Mouse (Mus musculus): ENCODE measurements around the gene Teddm2.
"Not testable (repeated sequence)": the region's sequence is repeated elsewhere in the genome, so short reads cannot be mapped to it uniquely, and the experiment has no call there.

Gene Teddm2

DNA sequence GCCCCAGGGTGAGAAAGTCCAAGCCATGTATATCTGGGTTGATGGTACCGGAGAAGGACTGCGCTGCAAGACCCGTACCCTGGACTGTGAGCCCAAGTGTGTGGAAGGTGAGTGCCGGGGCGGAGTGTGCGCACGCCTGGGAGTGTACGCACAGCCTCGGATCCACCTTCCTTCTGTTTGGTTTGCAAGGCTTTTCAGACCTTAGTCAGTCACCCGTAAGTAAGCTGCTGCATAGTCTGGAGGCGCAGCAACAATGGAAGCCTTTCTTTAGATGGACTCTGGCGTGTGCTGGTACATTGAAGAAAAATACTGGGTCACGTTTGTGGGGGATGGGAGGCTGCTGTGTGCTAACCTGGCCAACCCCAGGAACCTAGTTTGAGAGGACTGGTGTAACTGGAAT, 3.0 kb upstream of the Teddm2 start:
- DNase-seq, result no peak

DNA sequence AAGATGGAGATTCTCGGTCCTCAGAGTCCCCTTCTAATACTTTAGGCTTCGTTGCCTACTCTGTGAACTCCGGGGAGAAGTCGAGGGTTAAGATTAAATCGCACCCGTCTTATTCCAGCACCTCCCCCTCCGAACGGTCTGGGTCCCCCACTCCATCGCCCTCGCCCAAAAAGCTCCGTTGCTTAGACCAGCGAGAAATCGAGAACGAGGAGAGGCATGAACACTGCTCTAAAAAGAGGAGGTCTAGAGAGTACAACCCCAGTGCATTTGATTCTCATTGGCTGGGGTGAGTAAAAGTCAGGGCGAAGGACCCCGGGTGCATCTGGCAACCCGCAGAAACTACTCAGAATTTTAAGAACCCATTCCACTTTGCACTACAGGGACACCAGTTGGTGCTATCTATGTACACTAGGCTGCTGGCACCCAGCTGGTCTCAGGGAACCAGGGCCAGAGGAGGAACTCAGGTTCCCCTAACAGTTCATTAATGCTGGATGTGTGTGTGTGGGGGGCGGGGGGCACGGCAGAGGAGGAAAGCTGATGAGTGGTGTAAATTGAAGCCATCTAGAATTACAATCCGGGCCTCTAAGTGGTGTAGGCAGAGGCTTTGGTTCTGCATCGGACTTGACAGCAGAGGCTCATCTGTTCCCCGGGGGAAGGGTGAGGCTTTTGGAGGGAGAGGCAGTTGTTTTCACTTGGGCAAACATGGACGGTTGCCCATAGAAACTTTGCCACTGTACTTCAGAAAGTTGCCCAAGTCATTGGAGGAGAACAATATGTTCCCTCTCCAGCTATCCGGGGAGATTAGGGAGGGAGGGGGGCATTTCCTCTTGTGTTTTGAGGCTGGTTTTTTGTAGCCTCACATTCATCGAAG, 1.1 kb upstream of the Teddm2 start:
- DNase-seq, result peak; percentile 94

DNA sequence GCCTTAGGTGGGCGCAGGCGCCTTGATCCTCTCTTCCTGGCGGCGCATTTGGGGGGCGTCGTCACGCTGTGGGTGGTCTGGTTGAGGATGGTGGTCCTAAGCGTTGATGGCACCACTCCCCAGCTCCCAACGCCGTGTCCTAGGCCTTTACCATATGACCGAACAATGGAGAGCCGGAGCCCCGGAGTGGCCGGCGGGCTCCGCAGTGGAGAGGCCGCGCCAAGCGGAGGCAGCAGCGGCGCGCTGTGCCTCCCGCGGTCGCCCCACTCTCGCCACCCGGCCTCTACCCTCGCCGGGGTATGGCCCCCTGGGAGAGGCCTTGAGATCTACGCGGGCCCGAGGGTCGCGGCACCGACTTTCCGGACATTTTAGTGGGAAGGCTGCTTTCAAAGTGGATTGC, 353 bp upstream of the Teddm2 start:
- no peak for DNase-seq

DNA sequence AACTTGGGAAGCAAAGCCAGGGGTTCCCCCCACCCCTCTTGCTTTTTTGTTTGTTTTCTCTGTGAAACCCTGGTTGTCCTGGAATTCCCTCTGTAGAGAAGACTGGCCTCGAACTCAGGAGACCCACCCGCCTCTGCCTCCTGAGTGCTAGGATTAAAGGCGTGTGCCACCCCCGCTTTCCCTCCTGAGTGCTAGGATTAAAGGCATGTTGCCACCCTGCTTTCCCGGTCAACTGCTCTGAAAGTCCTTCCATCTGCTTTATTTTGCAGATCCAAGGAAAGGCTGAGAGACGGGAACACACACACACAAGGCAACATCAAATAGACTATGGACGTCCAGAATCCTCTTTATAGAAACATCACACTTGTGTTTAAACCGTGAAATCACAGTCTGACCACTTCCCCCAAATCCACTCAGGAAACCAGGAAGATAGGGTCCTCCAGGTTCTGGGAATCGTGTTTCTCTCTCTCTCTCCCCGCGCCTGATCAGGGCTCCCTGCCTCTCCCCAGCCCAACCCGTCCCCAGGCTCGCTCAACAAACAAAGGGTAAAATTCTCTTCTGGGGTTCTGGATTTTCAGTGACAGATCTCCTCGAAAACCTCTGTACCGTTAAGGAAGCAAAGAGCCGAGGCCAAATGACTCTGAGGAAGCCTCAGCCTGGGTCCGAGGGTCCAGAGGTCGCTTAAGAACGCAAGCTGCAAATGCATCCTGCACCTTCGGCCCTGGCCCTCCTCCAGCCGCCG, 868 bp downstream of the Teddm2 start:
- no peak for DNase-seq

DNA sequence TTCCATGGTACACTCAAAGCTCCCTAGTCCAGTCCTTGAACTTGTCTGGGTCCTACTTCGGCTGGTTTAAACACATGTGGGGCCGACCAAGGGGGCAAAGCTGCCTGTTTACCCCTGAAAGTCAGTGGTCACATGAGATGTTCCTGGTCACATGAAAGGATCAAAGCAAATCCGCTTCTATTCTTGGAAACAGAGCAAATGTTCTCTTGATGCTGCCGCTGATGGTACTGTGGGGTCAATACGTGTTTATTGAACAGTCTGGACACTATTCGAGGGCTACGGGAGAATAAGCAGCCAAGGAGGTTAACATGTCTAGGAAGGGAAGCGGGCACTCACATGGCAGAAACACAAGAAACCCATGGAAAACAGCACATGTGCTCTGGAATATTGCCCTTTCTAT, 2.8 kb downstream of the Teddm2 start:
- no peak for DNase-seq

DNA sequence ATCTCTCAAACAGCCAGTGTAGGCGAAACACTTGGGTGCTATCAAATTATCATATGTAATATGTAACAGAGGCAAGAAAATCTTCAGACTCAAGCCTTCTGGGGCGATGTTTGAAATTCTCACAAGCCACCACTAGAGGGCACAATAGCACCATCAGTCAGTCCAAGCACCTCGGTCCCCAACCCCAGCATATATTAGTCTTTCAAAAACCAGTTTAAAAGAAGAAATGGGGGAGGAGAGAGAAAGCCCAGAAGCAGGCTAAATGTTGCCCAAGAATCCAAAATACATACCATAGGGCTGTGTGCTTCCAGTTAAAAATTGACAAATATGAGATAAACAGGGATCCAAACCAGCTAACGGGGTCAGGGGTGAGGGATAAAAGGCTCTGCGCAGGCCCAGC, 5.0 kb downstream of the Teddm2 start:
- DNase-seq, result peak; percentile 86

DNA sequence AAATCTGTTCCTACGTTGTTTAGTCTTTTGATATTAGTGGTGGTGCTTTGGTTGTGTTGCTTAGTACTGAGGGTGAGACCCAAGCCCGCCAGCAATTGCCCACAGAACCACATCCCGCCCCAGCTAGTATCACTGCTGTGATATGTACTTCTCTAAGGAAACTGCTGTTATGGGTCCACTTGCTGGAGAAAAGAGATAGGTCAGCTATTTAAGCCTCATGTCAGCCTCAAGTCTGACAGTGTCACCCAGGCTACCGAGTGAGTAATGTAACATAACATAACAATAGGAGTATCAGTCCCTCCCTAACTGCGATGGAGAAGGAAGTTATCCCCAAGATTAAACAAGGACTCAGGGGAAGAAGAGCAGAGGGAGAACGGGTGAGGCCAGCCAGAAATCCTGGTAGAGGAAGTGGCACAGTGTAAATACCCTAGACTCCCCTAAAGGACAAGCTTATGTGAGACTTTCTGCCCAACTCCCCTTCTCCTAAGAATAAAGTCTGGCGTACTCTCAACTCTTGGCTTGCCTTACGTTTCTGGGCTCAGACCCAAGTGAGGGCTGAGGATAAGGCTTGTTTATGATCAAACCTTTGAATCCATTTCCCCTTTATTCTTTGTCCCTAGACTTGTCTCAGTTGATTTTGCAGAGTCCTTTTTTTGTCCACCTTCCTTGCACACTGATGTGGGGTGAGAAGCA, 5.7 kb downstream of the Teddm2 start:
- no peak for DNase-seq

DNA sequence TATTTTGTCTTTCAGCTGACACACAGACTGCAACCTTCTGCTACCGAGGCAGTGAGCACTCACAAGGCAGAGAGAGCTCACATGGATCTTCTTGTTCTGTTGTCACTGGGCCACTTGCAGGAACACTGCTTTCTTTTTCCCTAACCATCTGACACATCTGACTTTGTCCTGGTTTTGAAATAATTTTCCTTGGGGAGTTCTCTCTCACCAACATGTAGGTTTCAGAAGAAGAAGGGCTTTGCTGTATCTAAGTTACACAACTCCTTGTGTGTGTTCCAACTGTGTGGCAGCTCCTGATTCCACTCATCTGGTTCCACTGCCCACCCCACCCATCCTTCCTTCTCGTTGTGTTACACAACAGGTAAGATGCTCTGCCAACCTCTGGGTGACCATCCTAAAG, 6.3 kb downstream of the Teddm2 start:
- DNase-seq, result no peak

DNA sequence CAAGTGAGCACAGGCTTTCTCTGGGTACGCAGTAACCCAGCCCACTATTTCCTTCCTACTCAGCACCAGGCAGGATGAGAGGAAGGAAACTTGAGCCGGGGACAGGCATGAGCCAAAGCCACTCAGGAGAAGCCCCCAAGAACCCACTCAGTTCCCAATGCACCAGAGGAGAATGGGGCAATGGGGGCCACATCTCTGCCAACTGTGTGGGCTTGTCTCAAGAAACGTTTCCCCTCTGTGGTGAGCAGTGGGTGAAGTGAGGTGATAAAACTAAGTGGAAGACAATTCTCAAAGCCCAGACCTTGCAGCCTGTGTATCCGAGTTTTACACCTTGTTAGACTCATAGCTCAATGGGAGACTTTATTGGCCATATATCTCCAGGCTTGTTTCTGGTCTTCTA, 8.6 kb downstream of the Teddm2 start, which contains the start of gene Teddm1a:
Gene Teddm1a, plus strand, starts transcription at position 301 of the 400 bp plus-strand sequence.
- no peak for DNase-seq

DNA sequence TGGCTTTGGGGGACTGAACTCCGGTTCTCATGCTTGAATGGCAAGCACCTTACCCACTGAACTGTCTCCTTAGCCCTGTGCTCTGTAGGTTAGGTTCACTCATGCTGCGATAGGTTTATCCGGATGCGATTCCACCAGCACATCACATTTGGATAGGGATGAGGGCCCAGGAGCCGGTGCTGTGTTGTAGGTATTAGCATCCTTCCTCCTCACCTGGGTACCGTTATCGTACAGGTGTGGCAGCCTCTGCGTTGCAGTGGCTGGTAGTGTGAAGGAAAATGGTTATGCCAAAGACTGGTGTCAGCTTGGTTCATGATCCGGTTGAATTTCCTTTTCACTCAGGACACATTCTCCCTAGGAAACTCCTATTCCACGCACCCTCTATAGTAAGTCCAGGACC, 9.9 kb downstream of the Teddm2 start:
- no peak for DNase-seq

DNA sequence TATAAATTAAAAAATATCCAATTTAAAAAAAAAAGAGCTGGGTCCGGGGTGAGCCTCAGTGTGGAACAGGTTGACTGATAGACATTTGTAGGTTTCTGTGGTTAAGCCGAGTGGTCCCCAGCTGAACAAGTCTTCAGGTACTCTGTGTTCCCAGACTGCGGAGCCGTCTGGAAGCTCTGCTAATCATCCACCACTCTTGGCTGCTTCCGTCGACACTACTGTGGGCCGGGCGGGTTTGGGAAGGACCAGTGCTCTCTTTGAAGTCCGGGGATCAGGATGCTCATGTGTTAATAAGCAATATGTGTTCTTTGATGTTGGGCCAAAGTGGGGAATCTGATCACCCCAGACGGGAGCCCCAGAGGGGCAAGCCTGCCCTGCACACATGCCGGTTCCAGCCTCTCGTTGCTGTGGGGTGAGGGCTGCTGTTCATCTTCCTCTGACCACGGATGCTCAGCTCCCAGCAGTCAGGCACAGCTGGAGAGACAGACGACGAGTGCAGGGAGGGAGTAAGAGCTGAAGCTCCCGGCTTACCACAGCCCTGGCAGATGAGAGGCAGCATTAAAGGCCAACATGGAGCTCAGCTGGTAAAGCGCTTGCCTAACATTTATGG, 13.9 kb downstream of the Teddm2 start:
- DNase-seq, result no peak

DNA sequence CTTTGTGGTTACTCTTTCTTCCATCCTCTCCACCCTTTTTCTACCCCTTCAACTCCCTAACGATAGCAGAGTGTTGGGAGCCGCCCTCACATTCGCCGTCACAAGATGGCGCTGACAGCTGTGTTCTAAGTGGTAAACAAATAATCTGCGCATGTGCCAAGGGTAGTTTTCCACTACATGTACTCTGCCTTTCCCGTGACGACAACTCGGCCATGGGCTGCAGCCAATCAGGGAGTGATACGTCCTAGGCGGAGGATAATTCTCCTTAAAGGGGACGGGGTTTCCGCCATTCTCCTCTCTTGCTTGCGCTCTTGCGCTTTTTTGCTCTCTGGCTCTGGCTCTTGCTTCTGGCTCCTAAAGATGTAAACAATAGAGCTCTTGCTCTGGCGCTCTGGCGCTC, 19.6 kb downstream of the Teddm2 start:
- DNase-seq, result not testable (repeated sequence)

DNA sequence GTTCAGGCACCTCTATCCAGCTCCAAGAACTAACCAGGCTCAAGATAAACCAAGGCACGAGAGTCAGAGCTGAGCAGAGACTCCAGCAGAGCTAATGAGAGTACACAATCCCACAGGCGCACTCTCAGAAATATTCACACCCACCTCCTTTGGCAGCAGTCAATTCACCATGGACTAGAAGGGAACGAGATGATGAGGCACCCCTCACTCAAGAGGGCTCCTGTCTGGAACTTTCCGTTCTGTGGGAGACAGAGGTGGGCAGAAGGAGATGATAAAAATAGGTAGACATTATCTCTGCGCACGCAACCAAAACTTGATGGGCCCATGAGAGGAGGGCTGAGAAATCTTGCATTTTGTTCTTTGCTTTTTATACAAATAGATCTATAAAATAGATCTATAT, 26.0 kb downstream of the Teddm2 start, which contains the start of gene Teddm1b:
Gene Teddm1b, plus strand, starts transcription at position 301 of the 400 bp plus-strand sequence.
- DNase-seq, result no peak

DNA sequence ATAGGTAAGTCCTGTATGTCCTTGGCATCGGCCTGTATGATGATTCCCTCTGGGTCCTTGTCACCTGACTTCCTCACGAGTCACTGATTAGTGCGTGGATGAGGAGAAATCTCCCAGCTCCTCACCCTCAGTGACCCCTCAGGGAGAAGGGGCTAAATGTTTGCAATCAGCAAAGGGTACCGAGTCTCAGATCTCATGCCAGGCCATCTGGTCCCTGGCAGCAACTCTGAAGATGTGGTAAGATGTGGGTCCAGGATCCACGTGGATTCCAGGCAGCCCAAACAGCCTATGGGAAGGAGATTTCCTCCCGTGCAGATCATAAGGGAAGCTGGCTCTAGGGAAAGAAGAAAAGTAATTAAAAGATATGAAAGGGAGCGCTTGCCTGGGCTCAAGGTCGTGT, 44.1 kb downstream of the Teddm2 start:
- no peak for DNase-seq

DNA sequence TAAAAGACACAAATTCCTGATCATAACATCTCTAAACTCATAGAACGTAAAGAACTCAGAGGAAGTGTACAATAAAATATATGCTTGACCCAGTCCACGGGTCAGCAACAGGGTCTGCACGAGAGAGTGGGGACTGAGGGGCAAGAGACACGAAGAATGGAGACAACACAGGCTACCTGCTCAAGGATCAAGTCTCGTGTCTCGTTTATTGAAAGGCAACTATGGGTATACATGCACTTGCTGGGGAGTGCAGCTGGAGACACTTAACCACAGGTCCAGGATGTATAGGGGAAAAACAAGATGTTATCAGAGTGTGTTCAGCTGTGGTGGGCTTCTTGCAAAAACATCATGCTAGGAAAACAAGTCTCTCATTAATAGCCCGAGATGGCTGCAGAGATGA, 47.3 kb downstream of the Teddm2 start:
- DNase-seq, result not testable (repeated sequence)

DNA sequence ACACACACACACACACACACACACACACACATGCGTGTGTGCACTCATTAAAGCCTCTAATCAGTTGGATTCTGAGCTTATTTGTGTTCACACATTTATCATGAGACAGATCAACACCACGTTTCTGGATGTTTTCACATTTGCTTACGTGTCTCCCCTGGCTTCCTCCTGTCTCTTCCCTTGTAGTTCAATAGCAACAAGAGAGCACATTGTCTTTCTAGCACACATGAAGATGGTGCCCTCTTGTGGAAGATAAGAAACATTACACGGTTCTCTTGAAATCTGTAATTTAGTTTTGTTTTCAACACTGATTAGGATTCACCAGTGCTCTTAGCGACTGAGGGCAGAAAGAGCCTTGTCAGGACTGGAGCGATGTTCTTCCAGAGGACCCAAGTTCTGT, 53.2 kb downstream of the Teddm2 start:
- DNase-seq, result no peak

DNA sequence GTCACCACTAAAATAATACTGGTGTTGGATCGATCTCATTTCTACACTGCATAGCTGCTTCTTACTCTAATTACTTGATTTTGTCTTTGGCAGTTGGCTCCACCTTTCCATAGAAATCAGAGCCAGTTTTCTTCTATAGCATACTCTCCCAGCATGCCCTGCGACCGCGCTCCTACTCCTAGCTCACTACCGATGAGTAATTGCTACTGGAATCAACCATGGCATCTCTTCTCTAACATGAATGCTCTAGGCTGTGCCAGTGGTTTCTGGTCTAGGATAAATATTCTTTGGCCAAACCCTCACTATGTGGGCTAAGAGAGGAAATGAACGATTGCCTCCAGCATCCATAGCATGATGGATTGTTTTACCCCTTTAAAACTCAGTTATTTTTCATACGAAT, 53.6 kb downstream of the Teddm2 start:
- DNase-seq, result no peak

DNA sequence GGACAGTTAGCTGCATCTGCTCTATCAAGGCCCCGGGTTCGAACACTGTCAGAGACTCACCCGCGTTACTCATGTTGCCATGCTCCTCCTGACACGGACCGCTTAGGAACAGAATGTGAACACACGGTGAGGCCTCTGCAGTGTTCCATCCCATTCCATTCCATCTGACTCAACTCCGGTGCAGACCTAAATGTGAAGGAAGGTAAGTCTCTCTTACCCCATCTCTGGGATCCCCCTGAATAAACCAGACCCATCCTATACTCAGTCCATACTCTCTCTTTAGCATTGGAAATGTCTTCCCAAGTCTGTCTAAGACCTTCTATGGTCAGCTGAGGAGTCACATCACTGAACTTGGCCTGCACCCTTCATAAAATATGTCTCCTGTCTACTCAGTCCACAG, 56.0 kb downstream of the Teddm2 start, which contains the start of gene Rgsl1:
Gene Rgsl1, minus strand, starts transcription at position 101 of the 400 bp plus-strand sequence.
- DNase-seq, result no peak

DNA sequence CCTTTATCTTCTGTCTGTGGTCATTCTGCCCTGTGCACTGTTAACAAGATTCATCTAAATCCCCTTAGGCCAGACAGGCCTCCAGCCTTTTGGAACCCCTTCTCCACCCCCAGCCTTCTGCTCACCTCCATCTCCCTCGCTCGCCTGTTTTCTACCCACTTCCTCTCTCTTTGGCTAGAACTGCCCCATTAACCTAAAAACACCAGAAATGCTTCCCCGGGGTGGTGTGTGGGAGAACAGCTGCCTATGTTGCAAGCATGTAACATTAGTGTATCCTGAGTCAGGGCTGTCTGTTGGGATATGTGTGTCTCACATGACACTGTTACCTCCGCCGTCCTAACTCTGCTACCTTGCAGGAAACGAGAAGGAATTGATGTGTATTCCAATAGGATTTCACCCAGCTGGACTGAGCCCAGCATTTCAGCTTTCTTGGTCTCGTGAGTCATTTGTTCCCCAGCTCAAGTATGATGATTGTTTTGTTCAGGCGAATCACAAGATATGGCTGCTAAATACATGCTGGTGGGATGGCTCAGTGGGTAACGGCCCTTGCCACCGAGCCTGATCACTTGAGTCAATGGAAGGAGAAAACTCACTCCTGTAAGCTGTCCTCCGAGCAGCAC, 57.8 kb downstream of the Teddm2 start:
- DNase-seq, result no peak

DNA sequence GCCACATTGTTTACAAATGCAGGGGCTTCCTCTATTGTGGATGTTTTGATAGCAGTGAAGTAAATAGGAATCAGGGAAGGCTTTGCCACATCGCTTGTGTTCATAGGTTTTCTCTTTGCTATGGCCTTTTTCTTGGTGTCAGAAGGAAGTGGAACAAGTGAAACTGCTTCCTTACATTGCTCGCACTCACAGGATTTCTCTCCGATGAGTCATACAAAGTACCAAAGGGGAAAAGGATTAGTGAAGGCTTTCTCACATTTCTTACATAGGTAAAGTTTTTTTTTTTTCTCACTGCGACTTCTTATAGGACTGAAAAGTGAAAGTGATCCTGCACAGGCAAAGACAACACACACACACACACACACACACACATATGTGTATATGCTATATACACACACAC, 64.0 kb downstream of the Teddm2 start:
- DNase-seq, result no peak

DNA sequence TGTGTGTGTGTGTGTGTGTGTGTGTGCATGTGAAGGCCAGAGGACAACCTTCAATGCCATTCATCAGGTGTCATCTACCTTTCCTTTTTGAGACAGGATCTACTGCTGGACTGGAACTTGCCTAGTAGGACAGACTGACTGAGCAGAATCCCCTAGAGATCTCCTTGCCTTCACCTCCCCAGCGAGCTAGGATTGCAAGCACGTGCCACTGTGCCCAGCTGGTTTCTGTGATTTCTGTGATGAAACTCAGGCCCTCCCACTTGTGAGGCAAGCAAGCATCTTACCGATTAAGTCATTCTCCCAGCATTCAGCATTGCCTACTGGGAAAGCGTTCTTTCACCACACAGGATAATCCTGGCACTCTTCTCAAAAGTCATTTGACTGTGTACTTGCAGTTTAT, 69.3 kb downstream of the Teddm2 start:
- DNase-seq, result no peak

DNA sequence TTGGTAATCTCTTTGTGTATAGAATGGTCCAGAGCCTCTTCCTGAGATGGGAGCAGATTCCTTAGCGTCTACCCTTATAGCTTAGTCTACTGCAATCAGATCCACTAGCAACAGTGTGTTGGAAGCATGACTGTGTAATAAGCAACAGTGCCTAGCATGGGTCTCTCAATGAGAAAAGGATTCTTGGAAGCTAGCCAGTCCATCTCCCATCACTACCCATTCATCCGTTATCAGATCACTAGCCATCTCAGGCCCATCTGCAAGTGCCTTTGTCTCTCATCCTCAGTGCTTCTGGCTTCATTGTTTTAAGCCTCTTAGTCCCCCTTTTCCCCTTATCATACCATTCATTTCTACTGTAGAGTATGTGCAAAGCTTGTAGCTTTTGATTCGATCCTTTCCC, 79.8 kb downstream of the Teddm2 start:
- no peak for DNase-seq

DNA sequence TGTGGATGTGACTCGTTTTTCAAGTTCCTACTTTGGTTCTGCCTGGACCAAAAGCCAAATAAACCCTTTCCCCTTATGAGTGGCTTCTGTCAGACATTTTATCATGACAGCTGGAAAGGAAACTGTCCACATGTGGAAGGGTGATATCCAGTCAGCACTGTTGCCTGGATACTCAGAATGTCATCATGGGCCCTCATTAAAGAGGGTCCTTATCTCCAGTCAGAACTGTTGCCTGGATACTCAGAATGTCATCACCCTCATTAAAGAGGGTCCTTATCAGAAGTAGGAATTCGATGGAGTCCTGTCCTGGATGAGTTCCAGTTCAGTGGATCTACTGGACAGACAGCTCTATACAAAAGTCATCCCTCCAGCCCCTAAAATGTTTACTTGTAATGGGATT, 85.8 kb downstream of the Teddm2 start:
- DNase-seq, result no peak
